Comparison of ENCODE assay signal across 19 mouse cellular contexts in genomic region chr15:92524917-92525316, GRCm38 (mm10).
DNase-seq lines count a peak whose midpoint lies in the region; ATAC-seq lines count a peak whose summit lies in the region.
"Had no signal": no experiment of that assay in that cellular context is flagged by ENCODE, and none has a peak within 500 bp of the region (broad histone marks: within the 10 kb centered on the region; RNA-seq: fewer than 3 reads in every experiment).

No protein-coding gene starts in this region.

- H3K4me3 ChIP-seq in hindbrain, embryonic 11.5 days (ENCODE audit: low read depth, low read length) = no peak overlapping the region
- H3K4me3 ChIP-seq in hindbrain, embryonic 10.5 days = no peak overlapping the region
- no peak overlapping the region for H3K4me3 ChIP-seq in midbrain, embryonic 14.5 days (replicated peaks; ENCODE audit: low read depth, low read length)
- H3K4me3 ChIP-seq in midbrain, embryonic 11.5 days (ENCODE audit: low read depth, low read length) = no peak overlapping the region
- no peak overlapping the region for H3K4me3 ChIP-seq in forebrain, embryonic 16.5 days (replicated peaks; ENCODE audit: low read length)
- no peak overlapping the region for H3K4me3 ChIP-seq in neural tube, embryonic 14.5 days (ENCODE audit: low read depth, low read length)
- H3K4me3 ChIP-seq: embryonic facial prominence, embryonic 15.5 days; gastrocnemius, adult 2 months; heart, embryonic 13.5 days; limb, embryonic 15.5 days had no signal

- no peak overlapping the region for H3K4me2 ChIP-seq in hindbrain, embryonic 11.5 days (replicated peaks; ENCODE audit: low read depth, low read length)
- H3K4me2 ChIP-seq in midbrain, embryonic 14.5 days (ENCODE audit: low read length) = no peak overlapping the region
- no peak overlapping the region for H3K4me2 ChIP-seq in midbrain, embryonic 11.5 days
- H3K4me2 ChIP-seq in forebrain, embryonic 16.5 days (ENCODE audit: low read length) = no peak overlapping the region
- no peak overlapping the region for H3K4me2 ChIP-seq in neural tube, embryonic 14.5 days (ENCODE audit: low read depth, low read length)
- H3K4me2 ChIP-seq: embryonic facial prominence, embryonic 15.5 days; heart, embryonic 13.5 days; limb, embryonic 15.5 days had no signal

- H3K27ac ChIP-seq in hindbrain, embryonic 11.5 days (ENCODE audit: low read depth, low read length) = no peak overlapping the region
- H3K27ac ChIP-seq in hindbrain, embryonic 10.5 days = no peak overlapping the region
- no peak overlapping the region for H3K27ac ChIP-seq in midbrain, embryonic 14.5 days (replicated peaks; ENCODE audit: low read depth, low read length)
- no peak overlapping the region for H3K27ac ChIP-seq in midbrain, embryonic 11.5 days (ENCODE audit: low read depth, low read length)
- no peak overlapping the region for H3K27ac ChIP-seq in forebrain, embryonic 16.5 days (ENCODE audit: low read length)
- H3K27ac ChIP-seq in neural tube, embryonic 14.5 days (ENCODE audit: low read depth, low read length) = no peak overlapping the region
- H3K27ac ChIP-seq: embryonic facial prominence, embryonic 15.5 days; gastrocnemius, adult 2 months; heart, embryonic 13.5 days; limb, embryonic 15.5 days had no signal

- no peaks in the 10 kb centered on the region for H3K36me3 ChIP-seq in hindbrain, embryonic 11.5 days (ENCODE audit: control insufficient read depth, insufficient read depth, low read length)
- H3K36me3 ChIP-seq in hindbrain, embryonic 10.5 days = no peaks in the 10 kb centered on the region
- H3K36me3 ChIP-seq in midbrain, embryonic 14.5 days (ENCODE audit: control insufficient read depth, insufficient read depth, low read length) = no peaks in the 10 kb centered on the region
- no peaks in the 10 kb centered on the region for H3K36me3 ChIP-seq in midbrain, embryonic 11.5 days (ENCODE audit: control insufficient read depth, insufficient read depth, low read length)
- H3K36me3 ChIP-seq in forebrain, embryonic 16.5 days (ENCODE audit: control insufficient read depth, insufficient read depth) = no peaks in the 10 kb centered on the region
- H3K36me3 ChIP-seq in neural tube, embryonic 14.5 days (ENCODE audit: control insufficient read depth, insufficient read depth, low read length) = no peaks in the 10 kb centered on the region
- H3K36me3 ChIP-seq: embryonic facial prominence, embryonic 15.5 days; heart, embryonic 13.5 days; limb, embryonic 15.5 days had no signal

- ATAC-seq in hindbrain, embryonic 11.5 days (ENCODE audit: low FRiP score) = peak; percentile 74
- ATAC-seq in midbrain, embryonic 14.5 days (ENCODE audit: low FRiP score, low TSS enrichment) = no peak
- ATAC-seq in midbrain, embryonic 11.5 days (ENCODE audit: low FRiP score) = no peak
- peak; percentile 52; the same call in 1 of the 2 replicates for ATAC-seq in forebrain, embryonic 16.5 days
- ATAC-seq in neural tube, embryonic 14.5 days (ENCODE audit: low read depth) = peak; percentile 79; the same call in 1 of the 2 replicates
- ATAC-seq: intestine, embryonic 16.5 days; liver, postnatal 0 days had no signal

- H3K9ac ChIP-seq in hindbrain, embryonic 11.5 days (ENCODE audit: low read depth, low read length) = no peak overlapping the region
- no peak overlapping the region for H3K9ac ChIP-seq in midbrain, embryonic 14.5 days (replicated peaks; ENCODE audit: low read length)
- no peak overlapping the region for H3K9ac ChIP-seq in midbrain, embryonic 11.5 days (ENCODE audit: low read length)
- no peak overlapping the region for H3K9ac ChIP-seq in forebrain, embryonic 16.5 days (replicated peaks; ENCODE audit: low read depth, low read length)
- H3K9ac ChIP-seq in neural tube, embryonic 14.5 days (replicated peaks; ENCODE audit: low read depth, low read length) = no peak overlapping the region
- H3K9ac ChIP-seq: embryonic facial prominence, embryonic 15.5 days; heart, embryonic 13.5 days; limb, embryonic 15.5 days; liver, postnatal 0 days had no signal

- peak; percentile 35 for DNase-seq in hindbrain, embryonic 11.5 days (ENCODE audit: low spot score)
- no peak for DNase-seq in hindbrain, embryonic 10.5 days (ENCODE audit: low spot score)
- peak; percentile 33 for DNase-seq in midbrain, embryonic 14.5 days
- no peak for DNase-seq in midbrain, embryonic 11.5 days (ENCODE audit: low spot score, missing footprints)
- no peak for DNase-seq in layer of hippocampus, adult 18-20 months (ENCODE audit: low spot score in 2 of 2)
- DNase-seq: adrenal gland, postnatal 14 days; cerebellum, adult 8-10 months; gastrocnemius, adult 2 months; heart, postnatal 36 days; kidney, postnatal 25 days; liver, postnatal 0 days; lung, postnatal 36 days; thymus, adult 18-20 months had no signal

- 18% methylated on average over 2 of the region's 2 CpGs for WGBS in hindbrain, embryonic 11.5 days
- WGBS in hindbrain, embryonic 10.5 days = 20% methylated on average over 2 of the region's 2 CpGs
- 20% methylated on average over 2 of the region's 2 CpGs for WGBS in midbrain, embryonic 14.5 days
- WGBS in midbrain, embryonic 11.5 days = 26% methylated on average over 2 of the region's 2 CpGs
- 4% methylated on average over 2 of the region's 2 CpGs for WGBS in forebrain, embryonic 16.5 days
- WGBS in neural tube, embryonic 14.5 days = 10% methylated on average over 2 of the region's 2 CpGs

- no peaks in the 10 kb centered on the region for H3K27me3 ChIP-seq in hindbrain, embryonic 11.5 days (ENCODE audit: control insufficient read depth, insufficient read depth, low read length)
- peaks cover 5% of the 10 kb centered on the region; the same call in 1 of the 2 replicates for H3K27me3 ChIP-seq in hindbrain, embryonic 10.5 days (ENCODE audit: insufficient read depth, poor library complexity, severe bottlenecking)
- no peaks in the 10 kb centered on the region for H3K27me3 ChIP-seq in midbrain, embryonic 14.5 days (ENCODE audit: control insufficient read depth, insufficient read depth, low read length)
- H3K27me3 ChIP-seq in midbrain, embryonic 11.5 days (ENCODE audit: control insufficient read depth, insufficient read depth, low read length) = no peaks in the 10 kb centered on the region
- no peaks in the 10 kb centered on the region for H3K27me3 ChIP-seq in forebrain, embryonic 16.5 days (replicated peaks; ENCODE audit: control insufficient read depth, insufficient read depth, low read length)
- no peaks in the 10 kb centered on the region for H3K27me3 ChIP-seq in neural tube, embryonic 14.5 days (ENCODE audit: control insufficient read depth, insufficient read depth, low read length)
- H3K27me3 ChIP-seq: embryonic facial prominence, embryonic 15.5 days; heart, embryonic 13.5 days had no signal

- H3K4me1 ChIP-seq in hindbrain, embryonic 11.5 days (replicated peaks; ENCODE audit: control insufficient read depth, insufficient read depth, low read length) = no peaks in the 10 kb centered on the region
- H3K4me1 ChIP-seq in hindbrain, embryonic 10.5 days (replicated peaks) = peaks cover 12% of the 10 kb centered on the region; the same call in 1 of the 2 replicates
- H3K4me1 ChIP-seq in midbrain, embryonic 14.5 days (ENCODE audit: control insufficient read depth, insufficient read depth, low read length) = peaks cover 7% of the 10 kb centered on the region; the same call in 1 of the 2 replicates
- H3K4me1 ChIP-seq in midbrain, embryonic 11.5 days (ENCODE audit: control insufficient read depth, insufficient read depth, low read length) = peaks cover 6% of the 10 kb centered on the region; the same call in 1 of the 2 replicates
- peaks cover 13% of the 10 kb centered on the region for H3K4me1 ChIP-seq in forebrain, embryonic 16.5 days (replicated peaks; ENCODE audit: control insufficient read depth, insufficient read depth, low read length)
- peaks cover 5% of the 10 kb centered on the region; the same call in 1 of the 2 replicates for H3K4me1 ChIP-seq in neural tube, embryonic 14.5 days (ENCODE audit: control insufficient read depth, insufficient read depth, low read length)
- H3K4me1 ChIP-seq: heart, embryonic 13.5 days had no signal

- H3K9me3 ChIP-seq in hindbrain, embryonic 11.5 days (ENCODE audit: control insufficient read depth, low read length) = no peaks in the 10 kb centered on the region
- peaks cover 5% of the 10 kb centered on the region; the same call in 1 of the 2 replicates for H3K9me3 ChIP-seq in hindbrain, embryonic 10.5 days
- 0 out of 2 replicates have a peak, but pooled peaks cover 4% of the 10 kb centered on the region for H3K9me3 ChIP-seq in midbrain, embryonic 14.5 days (ENCODE audit: control insufficient read depth, low read length)
- peaks cover 4% of the 10 kb centered on the region for H3K9me3 ChIP-seq in midbrain, embryonic 11.5 days (ENCODE audit: control insufficient read depth, low read length)
- peaks cover 3% of the 10 kb centered on the region; the same call in 1 of the 2 replicates for H3K9me3 ChIP-seq in forebrain, embryonic 16.5 days (ENCODE audit: control insufficient read depth, low read length)
- peaks cover 3% of the 10 kb centered on the region; the same call in 1 of the 2 replicates for H3K9me3 ChIP-seq in neural tube, embryonic 14.5 days (ENCODE audit: control insufficient read depth, low read length)
- H3K9me3 ChIP-seq: embryonic facial prominence, embryonic 15.5 days; heart, embryonic 13.5 days; limb, embryonic 15.5 days had no signal

Comparison
In these comparisons a context has a peak if more than half of its experiments do, and no peak if none do; other contexts are left out.
1. DNase-seq: peak in hindbrain, embryonic 11.5 days (single experiment) and midbrain, embryonic 14.5 days (single experiment); none in hindbrain, embryonic 10.5 days (single experiment), midbrain, embryonic 11.5 days (single experiment) and layer of hippocampus, adult 18-20 months (0 of 2).
2. ATAC-seq: peak in hindbrain, embryonic 11.5 days (single experiment), forebrain, embryonic 16.5 days (single experiment) and neural tube, embryonic 14.5 days (single experiment); none in midbrain, embryonic 14.5 days (single experiment) and midbrain, embryonic 11.5 days (single experiment).